Mouse (Mus musculus) spleen, adult 2 months (tissue): ENCODE measurements around the gene Dolpp1.

ENCODE experiments used
- CTCF ChIP-seq: fragments of 200-500 bp; IDR thresholded peaks from 2 replicates; pipeline ENCODE4 v1.5.1; 2011; ENCODE audit warnings: mild to moderate bottlenecking, inconsistent platforms; ENCODE audit not compliant: insufficient read depth, insufficient read length, insufficient replicate concordance; ENCODE audit errors: extremely low read depth
- POLR2A ChIP-seq: fragments of 200-500 bp; IDR thresholded peaks from 2 replicates; pipeline ENCODE4 v1.6.1; 2011; ENCODE audit warnings: low read depth, low read length, inconsistent platforms

GRCm38 (mm10) chr2:30417595-30418165 is 25.6 kb downstream of the Dolpp1 start:
- TF ChIP-seq POLR2A (no peak), CTCF (no peak)
